19 mouse cellular contexts compared by ENCODE assay signal in the genomic region with DNA sequence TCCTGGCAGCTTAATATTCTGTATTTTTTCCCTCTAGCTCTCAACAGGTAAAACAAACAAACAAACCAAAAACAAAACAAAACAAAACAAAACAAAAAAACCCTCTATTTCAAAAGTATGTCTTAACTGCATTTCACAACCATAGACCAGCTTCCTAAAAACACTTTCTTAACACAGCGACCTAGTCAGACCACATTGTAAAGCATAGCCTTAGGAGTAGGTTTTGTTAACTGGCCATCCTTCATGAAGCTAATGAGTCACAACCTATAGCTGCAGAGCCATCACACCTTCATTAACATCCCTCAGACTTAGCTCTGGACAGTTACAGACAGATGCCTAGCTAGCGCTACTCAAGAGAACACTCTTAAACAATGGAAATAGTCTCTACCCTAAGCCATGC. TPM values are rescaled to one million over a fixed set of nuclear protein-coding genes. Genes with fewer than 3 reads are reported as not detected.
DNase-seq lines count a peak whose midpoint lies in the region; ATAC-seq and TF ChIP-seq lines count a peak whose summit lies in the region.
"Had no signal": no experiment of that assay in that cellular context is flagged by ENCODE, and none has a peak within 500 bp of the region (broad histone marks: within the 10 kb centered on the region; RNA-seq: fewer than 3 reads in every experiment).

No protein-coding gene starts in this region.

- H3K27me3 ChIP-seq in forebrain, embryonic 11.5 days (ENCODE audit: control insufficient read depth, insufficient read depth, low read length): no peaks in the 10 kb centered on the region
- H3K27me3 ChIP-seq in forebrain, embryonic 15.5 days: no peaks in the 10 kb centered on the region
- H3K27me3 ChIP-seq in midbrain, embryonic 11.5 days (ENCODE audit: control insufficient read depth, insufficient read depth, low read length): no peaks in the 10 kb centered on the region
- H3K27me3 ChIP-seq: embryonic facial prominence, embryonic 15.5 days; forebrain, embryonic 13.5 days; hindbrain, embryonic 13.5 days had no signal

- H3K4me3 ChIP-seq in forebrain, embryonic 11.5 days (ENCODE audit: low read depth, low read length): no peak overlapping the region
- H3K4me3 ChIP-seq in forebrain, embryonic 15.5 days: no peak overlapping the region
- H3K4me3 ChIP-seq in embryonic fibroblast, embryonic 13.5 days (ENCODE audit: insufficient read depth, low read length): no peak overlapping the region
- H3K4me3 ChIP-seq in midbrain, embryonic 11.5 days (ENCODE audit: low read depth, low read length): no peak overlapping the region
- H3K4me3 ChIP-seq: embryonic facial prominence, embryonic 15.5 days; forebrain, embryonic 13.5 days; heart, embryonic 10.5 days; hindbrain, embryonic 13.5 days had no signal

- no peak overlapping the region for H3K9ac ChIP-seq in forebrain, embryonic 11.5 days (ENCODE audit: low read length)
- H3K9ac ChIP-seq in forebrain, embryonic 15.5 days (replicated peaks): no peak overlapping the region
- no peak overlapping the region for H3K9ac ChIP-seq in midbrain, embryonic 11.5 days (ENCODE audit: low read length)
- H3K9ac ChIP-seq: embryonic facial prominence, embryonic 15.5 days; forebrain, embryonic 13.5 days; hindbrain, embryonic 13.5 days had no signal

- no peaks in the 10 kb centered on the region for H3K4me1 ChIP-seq in forebrain, embryonic 11.5 days (replicated peaks; ENCODE audit: control insufficient read depth, insufficient read depth, low read length)
- 0 out of 2 replicates have a peak, but pooled peaks cover 2% of the 10 kb centered on the region for H3K4me1 ChIP-seq in forebrain, embryonic 15.5 days
- H3K4me1 ChIP-seq in embryonic fibroblast, embryonic 13.5 days (ENCODE audit: control insufficient read depth, insufficient read depth, low read length): peaks cover 8% of the 10 kb centered on the region
- 0 out of 2 replicates have a peak, but pooled peaks cover 2% of the 10 kb centered on the region for H3K4me1 ChIP-seq in midbrain, embryonic 11.5 days (ENCODE audit: control insufficient read depth, insufficient read depth, low read length)

- no peak overlapping the region for H3K27ac ChIP-seq in forebrain, embryonic 11.5 days (ENCODE audit: low read depth, low read length)
- H3K27ac ChIP-seq in forebrain, embryonic 15.5 days (replicated peaks): no peak overlapping the region
- peak overlapping the region; percentile 49 for H3K27ac ChIP-seq in embryonic fibroblast, embryonic 13.5 days (ENCODE audit: insufficient read depth, low read length)
- no peak overlapping the region for H3K27ac ChIP-seq in midbrain, embryonic 11.5 days (ENCODE audit: low read depth, low read length)
- H3K27ac ChIP-seq: embryonic facial prominence, embryonic 15.5 days; forebrain, embryonic 13.5 days; heart, embryonic 10.5 days; hindbrain, embryonic 13.5 days; hindbrain, postnatal 0 days had no signal

- no peak for TF ChIP-seq POLR2A in embryonic fibroblast, embryonic 13.5 days (IDR thresholded peaks at IDR 0.05; ENCODE audit: low read depth, low read length)

- no peak for TF ChIP-seq CTCF in embryonic fibroblast, embryonic 13.5 days (IDR thresholded peaks at IDR 0.05; ENCODE audit: borderline replicate concordance, insufficient read depth, low read length)

- H3K36me3 ChIP-seq in forebrain, embryonic 11.5 days (ENCODE audit: control insufficient read depth, insufficient read depth, low read length): no peaks in the 10 kb centered on the region
- H3K36me3 ChIP-seq in forebrain, embryonic 15.5 days: no peaks in the 10 kb centered on the region
- H3K36me3 ChIP-seq in midbrain, embryonic 11.5 days (ENCODE audit: control insufficient read depth, insufficient read depth, low read length): no peaks in the 10 kb centered on the region
- H3K36me3 ChIP-seq: hindbrain, embryonic 13.5 days had no signal

- no peak overlapping the region for H3K4me2 ChIP-seq in forebrain, embryonic 11.5 days (ENCODE audit: low read depth, low read length, severe bottlenecking)
- no peak overlapping the region for H3K4me2 ChIP-seq in forebrain, embryonic 15.5 days (replicated peaks)
- no peak overlapping the region for H3K4me2 ChIP-seq in midbrain, embryonic 11.5 days
- H3K4me2 ChIP-seq: embryonic facial prominence, embryonic 15.5 days; forebrain, embryonic 13.5 days; hindbrain, embryonic 13.5 days had no signal

- WGBS in forebrain, embryonic 11.5 days: 86% methylated on average over 2 of the region's 2 CpGs
- 84% methylated on average over 2 of the region's 2 CpGs for WGBS in forebrain, embryonic 15.5 days
- 93% methylated on average over 2 of the region's 2 CpGs for WGBS in midbrain, embryonic 11.5 days

- DNase-seq in forebrain, embryonic 11.5 days (ENCODE audit: low spot score): no peak
- no peak for DNase-seq in ovary, postnatal 14 days (ENCODE audit: low spot score)
- no peak for DNase-seq in midbrain, embryonic 11.5 days (ENCODE audit: low spot score, missing footprints)
- DNase-seq: adrenal gland, postnatal 14 days; cerebellum, adult 18-20 months; cerebellum, postnatal 14 days; embryo, embryonic 11 days; gastrocnemius, postnatal 36 days; heart, adult 18-20 months; heart, postnatal 10 days had no signal

- no peaks in the 10 kb centered on the region for H3K9me3 ChIP-seq in forebrain, embryonic 11.5 days (ENCODE audit: control insufficient read depth, low read length)
- H3K9me3 ChIP-seq in forebrain, embryonic 15.5 days: no peaks in the 10 kb centered on the region
- no peaks in the 10 kb centered on the region for H3K9me3 ChIP-seq in midbrain, embryonic 11.5 days (ENCODE audit: control insufficient read depth, low read length)
- H3K9me3 ChIP-seq: embryonic facial prominence, embryonic 15.5 days; forebrain, embryonic 13.5 days; heart, embryonic 10.5 days; hindbrain, embryonic 13.5 days had no signal

- ATAC-seq in forebrain, embryonic 11.5 days (replicated peaks; ENCODE audit: low FRiP score): 0 out of 2 replicates have a peak, but pooled peaks have one; percentile 33
- no peak for ATAC-seq in forebrain, embryonic 15.5 days (replicated peaks)
- peak; percentile 67 for ATAC-seq in megakaryocyte, adult 5-6 weeks (ENCODE audit: poor library complexity, severe bottlenecking)
- ATAC-seq in neutrophil, adult 5-6 weeks (ENCODE audit: extremely low read depth, insufficient number of reproducible peaks, low FRiP score, poor library complexity, severe bottlenecking): peak; percentile 31; the same call in 1 of the 2 replicates
- no peak for ATAC-seq in midbrain, embryonic 11.5 days (ENCODE audit: low FRiP score)
- ATAC-seq: hindbrain, postnatal 0 days had no signal

RNA-seq across cellular contexts. Expression of a gene that starts 37.9 kb away (rescaled TPM):
- polyA plus RNA-seq in forebrain, embryonic 11.5 days (2014; fragmentation: Nextera tagmentation; extraction: Ambion mirVana): 2.0 and 2.4 TPM in 2 replicates
- 1.4 and 1.9 TPM in 2 replicates for polyA plus RNA-seq in forebrain, embryonic 15.5 days (2015; fragmentation: Nextera tagmentation; extraction: Ambion mirVana)
- 255 and 594 TPM in 2 replicates for polyA plus RNA-seq in embryonic fibroblast, embryonic 13.5 days (2011; ENCODE audit: insufficient read length, low read depth, missing spikeins)
- 358 and 368 TPM in 2 replicates for total RNA-seq in megakaryocyte, adult 5-6 weeks (2015)
- total RNA-seq in megakaryocyte, adult 5-6 weeks (2017): 289 and 337 TPM in 2 replicates
- total RNA-seq in neutrophil, adult 5-6 weeks (2017): 533 and 558 TPM in 2 replicates
- polyA plus RNA-seq in midbrain, embryonic 11.5 days (2014; fragmentation: Nextera tagmentation; extraction: Ambion mirVana): 3.0 and 3.4 TPM in 2 replicates

Comparison
In these comparisons a context has a peak if more than half of its experiments do, and no peak if none do; other contexts are left out.
1. ATAC-seq: peak in forebrain, embryonic 11.5 days (single experiment), megakaryocyte, adult 5-6 weeks (single experiment) and neutrophil, adult 5-6 weeks (single experiment); none in forebrain, embryonic 15.5 days (single experiment) and midbrain, embryonic 11.5 days (single experiment).
2. RNA of a gene that starts 37.9 kb away (polyA plus RNA-seq): 255 to 594 TPM in embryonic fibroblast, embryonic 13.5 days; 3.0 to 3.4 TPM in midbrain, embryonic 11.5 days, 2.0 to 2.4 TPM in forebrain, embryonic 11.5 days and 1.4 to 1.9 TPM in forebrain, embryonic 15.5 days; every median in the first group is over 10 times any median in the second.